Mouse (Mus musculus): Measurements from ENCODE around the gene Ehd1.

Gene Ehd1

GRCm38 (mm10) chr19:6276426-6277421, at the start of gene Ehd1:
TSS of gene Ehd1 (plus strand) at chr19:6276725.
- in situ Hi-C loops (cut with MseI, MboI) = no loop called here

GRCm38 (mm10) chr19:6226763-6227162, 49.8 kb upstream of the Ehd1 start:
- in situ Hi-C loops (cut with MseI, MboI) = no loop called here

- in situ Hi-C loops (cut with MseI, MboI) = no loop called here
Observed at GRCm38 (mm10) chr19:6227864-6228263, 48.7 kb upstream of the Ehd1 start.

- in situ Hi-C loops (cut with MseI, MboI) = no loop called here
Observed at GRCm38 (mm10) chr19:6230411-6230810, 46.1 kb upstream of the Ehd1 start.

GRCm38 (mm10) chr19:6231036-6231435, 45.5 kb upstream of the Ehd1 start:
- in situ Hi-C loops (cut with MseI, MboI) = no loop called here

GRCm38 (mm10) chr19:6233647-6234046, 42.9 kb upstream of the Ehd1 start:
- in situ Hi-C loops (cut with MseI, MboI) = no loop called here

- in situ Hi-C loops (cut with MseI, MboI) = no loop called here
Observed at GRCm38 (mm10) chr19:6234337-6235083, 42.0 kb upstream of the Ehd1 start.

GRCm38 (mm10) chr19:6235084-6236052, 41.2 kb upstream of the Ehd1 start, which contains the start of gene Ppp2r5b:
TSS of gene Ppp2r5b (minus strand) at chr19:6235872.
- in situ Hi-C loops (cut with MseI, MboI) = no loop called here

GRCm38 (mm10) chr19:6236053-6236441, 40.5 kb upstream of the Ehd1 start:
- in situ Hi-C loops (cut with MseI, MboI) = no loop called here

GRCm38 (mm10) chr19:6236842-6237241, 39.7 kb upstream of the Ehd1 start:
- in situ Hi-C loops (cut with MseI, MboI) = no loop called here

- in situ Hi-C loops (cut with MseI, MboI) = no loop called here
Observed at GRCm38 (mm10) chr19:6238740-6239139, 37.8 kb upstream of the Ehd1 start.

- in situ Hi-C loops (cut with MseI, MboI) = no loop called here
Observed at GRCm38 (mm10) chr19:6240136-6240535, 36.4 kb upstream of the Ehd1 start.

GRCm38 (mm10) chr19:6240725-6241124, 35.8 kb upstream of the Ehd1 start:
- in situ Hi-C loops (cut with MseI, MboI) = no loop called here

GRCm38 (mm10) chr19:6241274-6242107, 35.0 kb upstream of the Ehd1 start, which contains the start of gene Atg2a:
TSS of gene Atg2a (plus strand) at chr19:6241668.
- in situ Hi-C loops (cut with MseI, MboI) = no loop called here

GRCm38 (mm10) chr19:6242281-6242680, 34.2 kb upstream of the Ehd1 start:
- in situ Hi-C loops (cut with MseI, MboI) = no loop called here

GRCm38 (mm10) chr19:6243226-6243625, 33.3 kb upstream of the Ehd1 start:
- in situ Hi-C loops (cut with MseI, MboI) = no loop called here

- in situ Hi-C loops (cut with MseI, MboI) = no loop called here
Observed at GRCm38 (mm10) chr19:6245806-6246205, 30.7 kb upstream of the Ehd1 start.

GRCm38 (mm10) chr19:6247526-6248300, 28.8 kb upstream of the Ehd1 start:
- in situ Hi-C loops (cut with MseI, MboI) = no loop called here

GRCm38 (mm10) chr19:6253021-6253420, 23.5 kb upstream of the Ehd1 start:
- in situ Hi-C loops (cut with MseI, MboI) = no loop called here

Data from mouse trophoblast stem cell (cell line).